Comparison of ENCODE assay signal across 9 mouse cellular contexts in the genomic region with DNA sequence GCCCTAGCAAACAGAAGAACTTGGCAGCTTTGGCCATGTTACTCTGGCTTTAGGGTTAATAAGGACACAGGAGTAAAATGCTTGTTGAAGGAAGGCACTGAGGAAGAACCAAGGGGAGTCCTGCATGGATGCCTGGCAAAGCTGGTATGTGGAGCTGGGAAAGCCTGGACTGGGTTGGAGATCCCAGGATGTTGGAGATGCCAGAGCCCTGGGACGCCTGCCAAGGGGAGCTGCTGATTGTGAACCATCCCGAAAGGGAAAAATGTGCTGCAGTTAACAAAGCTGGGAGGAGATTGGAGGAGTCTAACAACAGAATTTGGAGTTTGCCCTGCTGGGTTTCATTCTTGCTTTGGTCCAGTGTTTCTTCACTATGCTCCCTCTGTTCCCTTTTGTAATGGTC.
A peak's percentile ranks its signal among the peaks of the same experiment; 100 is the strongest.
DNase-seq lines count a peak whose midpoint lies in the region; ATAC-seq lines count a peak whose summit lies in the region.
"Had no signal": no experiment of that assay in that cellular context is flagged by ENCODE, and none has a peak within 500 bp of the region (broad histone marks: within the 10 kb centered on the region; RNA-seq: fewer than 3 reads in every experiment).

No protein-coding gene starts in this region.

- 75% methylated on average over 2 of the region's 2 CpGs for WGBS in heart, embryonic 10.5 days

- H3K9me3 ChIP-seq in heart, embryonic 10.5 days: no peaks in the 10 kb centered on the region
- H3K9me3 ChIP-seq: embryonic facial prominence, embryonic 12.5 days had no signal

- no peaks in the 10 kb centered on the region for H3K4me1 ChIP-seq in heart, embryonic 10.5 days
- H3K4me1 ChIP-seq: embryonic facial prominence, embryonic 12.5 days had no signal

- H3K36me3 ChIP-seq in heart, embryonic 10.5 days: peaks cover 12% of the 10 kb centered on the region; the same call in 1 of the 2 replicates
- H3K36me3 ChIP-seq: embryonic facial prominence, embryonic 12.5 days had no signal

- intact Hi-C loops in left cerebral cortex, postnatal 14 days (cut with DNase I): no loop called here

- ATAC-seq in cerebellum, adult (ENCODE audit: insufficient number of reproducible peaks, low FRiP score, low TSS enrichment): peak; percentile 97
- no peak for ATAC-seq in megakaryocyte-erythroid progenitor cell, adult 5-6 weeks (replicated peaks; ENCODE audit: low FRiP score, low TSS enrichment, poor library complexity, severe bottlenecking)

- peak; percentile 47 to 52 for DNase-seq in left cerebral cortex, postnatal 14 days (ENCODE audit: low spot score in 2 of 2)
- no peak for DNase-seq in left cerebral cortex, adult 8-10 months (ENCODE audit: low spot score in 2 of 2)
- peak; percentile 62 for DNase-seq in heart, embryonic 10.5 days (ENCODE audit: low spot score)
- DNase-seq in layer of hippocampus, postnatal 14 days (ENCODE audit: low spot score in 2 of 2): peak; percentile 22 to 50
- DNase-seq in urinary bladder, postnatal 4 days (ENCODE audit: low spot score in 2 of 2): peak; percentile 52 to 73
- no peak for DNase-seq in thymus, postnatal 4 days

- H3K27me3 ChIP-seq in heart, embryonic 10.5 days (ENCODE audit: insufficient read depth, poor library complexity, severe bottlenecking): no peaks in the 10 kb centered on the region
- H3K27me3 ChIP-seq: embryonic facial prominence, embryonic 12.5 days had no signal

- H3K27ac ChIP-seq in heart, embryonic 10.5 days: no peak overlapping the region
- H3K27ac ChIP-seq: embryonic facial prominence, embryonic 12.5 days had no signal

- H3K4me3 ChIP-seq in heart, embryonic 10.5 days: no peak overlapping the region
- H3K4me3 ChIP-seq: embryonic facial prominence, embryonic 12.5 days had no signal

Comparison
In these comparisons a context has a peak if more than half of its experiments do, and no peak if none do; other contexts are left out.
1. DNase-seq: peak in left cerebral cortex, postnatal 14 days (2 of 2), heart, embryonic 10.5 days (single experiment), layer of hippocampus, postnatal 14 days (2 of 2) and urinary bladder, postnatal 4 days (2 of 2); none in left cerebral cortex, adult 8-10 months (0 of 2) and thymus, postnatal 4 days (single experiment).